Mouse (Mus musculus): ENCODE measurements around the gene Ipo5. TPM values are rescaled to one million over a fixed set of nuclear protein-coding genes. Genes with fewer than 3 reads are reported as not detected.

Gene Ipo5
- polyA plus RNA-seq, 1 experiment, result 27.7 TPM

GRCm38 (mm10) chr14:120971313-120971712, 60.3 kb downstream of the Ipo5 start:
- DNase-seq, result no peak
- TF ChIP-seq CTCF (IDR thresholded peaks at IDR 0.05; ENCODE audit: borderline replicate concordance, control insufficient read depth, extremely low read depth, insufficient read depth, low read length, poor library complexity), result no peak
- no peak for TF ChIP-seq POLR2A (IDR thresholded peaks at IDR 0.05; ENCODE audit: control insufficient read depth, extremely low read depth, insufficient read depth, low read length, poor library complexity)
- no peaks in the 10 kb centered on the region for H3K27me3 ChIP-seq (ENCODE audit: control insufficient read depth, insufficient read depth, low read length)
- no peaks in the 10 kb centered on the region for H3K4me1 ChIP-seq (replicated peaks; ENCODE audit: control insufficient read depth, insufficient read depth, low read length)
- H3K36me3 ChIP-seq (ENCODE audit: control insufficient read depth, insufficient read depth, low read length), result no peaks in the 10 kb centered on the region
- no peak overlapping the region for H3K4me3 ChIP-seq (ENCODE audit: control insufficient read depth, insufficient read depth, low read length)
- 66% methylated on average over 6 of the region's 6 CpGs for WGBS
- H3K27ac ChIP-seq (ENCODE audit: control insufficient read depth, insufficient read depth, low read length), result no peak overlapping the region

- Histone ChIP-seq H3K27ac (ENCODE audit: control insufficient read depth, insufficient read depth, low read length) (no peak overlapping the region), H3K27me3 (ENCODE audit: control insufficient read depth, insufficient read depth, low read length) (no peaks in the 10 kb centered on the region), H3K36me3 (ENCODE audit: control insufficient read depth, insufficient read depth, low read length) (no peaks in the 10 kb centered on the region), H3K4me3 (ENCODE audit: control insufficient read depth, insufficient read depth, low read length) (no peak overlapping the region), H3K4me1 (replicated peaks; ENCODE audit: control insufficient read depth, insufficient read depth, low read length) (no peaks in the 10 kb centered on the region; the same call in 1 of the 2 replicates)
- WGBS, result 68% methylated on average over 3 of the region's 3 CpGs
- TF ChIP-seq POLR2A (IDR thresholded peaks at IDR 0.05; ENCODE audit: control insufficient read depth, extremely low read depth, insufficient read depth, low read length, poor library complexity) (no peak), CTCF (IDR thresholded peaks at IDR 0.05; ENCODE audit: borderline replicate concordance, control insufficient read depth, extremely low read depth, insufficient read depth, low read length, poor library complexity) (no peak)
- DNase-seq, result no peak
These were observed 68.5 kb downstream of the Ipo5 start for GRCm38 (mm10) chr14:120979559-120979958.

GRCm38 (mm10) chr14:120989126-120989525, 78.1 kb downstream of the Ipo5 start:
- H3K36me3 ChIP-seq (ENCODE audit: control insufficient read depth, insufficient read depth, low read length), result no peaks in the 10 kb centered on the region
- no peak for DNase-seq
- no peaks in the 10 kb centered on the region for H3K27me3 ChIP-seq (ENCODE audit: control insufficient read depth, insufficient read depth, low read length)
- no peak for TF ChIP-seq CTCF (IDR thresholded peaks at IDR 0.05; ENCODE audit: borderline replicate concordance, control insufficient read depth, extremely low read depth, insufficient read depth, low read length, poor library complexity)
- no peak for TF ChIP-seq POLR2A (IDR thresholded peaks at IDR 0.05; ENCODE audit: control insufficient read depth, extremely low read depth, insufficient read depth, low read length, poor library complexity)
- 76% methylated on average over 6 of the region's 6 CpGs for WGBS
- no peaks in the 10 kb centered on the region for H3K4me1 ChIP-seq (replicated peaks; ENCODE audit: control insufficient read depth, insufficient read depth, low read length)
- no peak overlapping the region for H3K4me3 ChIP-seq (ENCODE audit: control insufficient read depth, insufficient read depth, low read length)
- no peak overlapping the region for H3K27ac ChIP-seq (ENCODE audit: control insufficient read depth, insufficient read depth, low read length)

Other genes starting within 250 kb of the Ipo5 start
- 4.9 and 5.1 TPM in 2 replicates for gene Farp1, start 124.0 kb downstream of the Ipo5 start, polyA plus RNA-seq (2012; rRNA removed)

Measured in thymus, adult 2 months (tissue).